Mouse (Mus musculus) yolk sac, embryonic 10.5 days (tissue): ENCODE results near the gene Map3k5.

Experiments
- DNase-seq: peaks from one replicate; pipeline ENCODE4 v3.0.0-alpha.2; 2017; ENCODE audit warnings: low spot score

Map3k5 gene

GRCm38 (mm10) chr10:19935821-19936367, 1.6 kb downstream of the Map3k5 start:
- DNase-seq = no peak

GRCm38 (mm10) chr10:19936961-19937708, 2.9 kb downstream of the Map3k5 start:
- DNase-seq = no peak

- no peak for DNase-seq
Observed at GRCm38 (mm10) chr10:19938738-19939137, 4.5 kb downstream of the Map3k5 start.

GRCm38 (mm10) chr10:19939282-19939705, 5.0 kb downstream of the Map3k5 start:
- DNase-seq = no peak

- no peak for DNase-seq
Observed at GRCm38 (mm10) chr10:19940127-19940526, 5.9 kb downstream of the Map3k5 start.

- no peak for DNase-seq
Observed at GRCm38 (mm10) chr10:19940626-19941025, 6.4 kb downstream of the Map3k5 start.

GRCm38 (mm10) chr10:19941063-19941462, 6.8 kb downstream of the Map3k5 start:
- no peak for DNase-seq

GRCm38 (mm10) chr10:19941914-19942313, 7.6 kb downstream of the Map3k5 start:
- no peak for DNase-seq

- DNase-seq = no peak
Observed at GRCm38 (mm10) chr10:19942621-19943020, 8.3 kb downstream of the Map3k5 start.

GRCm38 (mm10) chr10:19945651-19946050, 11.4 kb downstream of the Map3k5 start:
- no peak for DNase-seq

GRCm38 (mm10) chr10:19946644-19947043, 12.4 kb downstream of the Map3k5 start:
- no peak for DNase-seq

GRCm38 (mm10) chr10:19947441-19947840, 13.2 kb downstream of the Map3k5 start:
- no peak for DNase-seq

GRCm38 (mm10) chr10:19947901-19948300, 13.6 kb downstream of the Map3k5 start:
- DNase-seq = no peak

- DNase-seq = no peak
Observed at GRCm38 (mm10) chr10:19948381-19948780, 14.1 kb downstream of the Map3k5 start.

- no peak for DNase-seq
Observed at GRCm38 (mm10) chr10:19949106-19949505, 14.8 kb downstream of the Map3k5 start.

- DNase-seq = peak; percentile 45
Observed at GRCm38 (mm10) chr10:19953032-19953761, 18.9 kb downstream of the Map3k5 start.

GRCm38 (mm10) chr10:19954572-19954971, 20.3 kb downstream of the Map3k5 start:
- peak; percentile 44 for DNase-seq

GRCm38 (mm10) chr10:19955817-19956216, 21.5 kb downstream of the Map3k5 start:
- no peak for DNase-seq

- peak; percentile 69 for DNase-seq
Observed at GRCm38 (mm10) chr10:19956745-19957144, 22.5 kb downstream of the Map3k5 start.

GRCm38 (mm10) chr10:19960831-19961380, 26.6 kb downstream of the Map3k5 start:
- DNase-seq = no peak

- DNase-seq = no peak
Observed at GRCm38 (mm10) chr10:19962746-19963145, 28.5 kb downstream of the Map3k5 start.

GRCm38 (mm10) chr10:19963206-19963605, 28.9 kb downstream of the Map3k5 start:
- DNase-seq = no peak

- DNase-seq = no peak
Observed at GRCm38 (mm10) chr10:19964105-19964504, 29.8 kb downstream of the Map3k5 start.
